Mouse (Mus musculus) bone marrow macrophage, adult 2 months (primary cell): ENCODE measurements around the gene Pisd.

ENCODE experiments used
- CTCF ChIP-seq: IDR thresholded peaks from 2 replicates; pipeline ENCODE4 v1.5.1; 2012; ENCODE audit warnings: low read depth, mild to moderate bottlenecking, low read length, moderate library complexity
- POLR2A ChIP-seq: IDR thresholded peaks from 2 replicates; pipeline ENCODE4 v1.6.1; 2012; ENCODE audit warnings: mild to moderate bottlenecking, low read depth, low read length, borderline replicate concordance

GRCm38 (mm10) chr5:32747650-32748375, 37.6 kb downstream of the Pisd start:
- peak; percentile 45 for TF ChIP-seq CTCF
- TF ChIP-seq POLR2A, result no peak
